Mouse (Mus musculus) heart, embryonic 16.5 days (tissue): ENCODE results near the gene Agpat2. TPM values are rescaled to one million over a fixed set of nuclear protein-coding genes. Genes with fewer than 3 reads are reported as not detected.

Experiments
- ATAC-seq: fragments of 200-750 bp; cut with Nextera tagmentation; replicated peaks from 2 replicates; pipeline ENCODE4 v1.8.0; 2017; ENCODE audit warnings: moderate number of reproducible peaks; ENCODE audit not compliant: insufficient read depth, low FRiP score; ENCODE audit errors: extremely low read depth
- H3K27ac ChIP-seq: fragments of 300-500 bp; sonication (generic); 2 replicates; pipeline ENCODE4 v1.5.1; 2014; ENCODE audit warnings: mild to moderate bottlenecking, low read length, control low read depth, moderate library complexity
- H3K27me3 ChIP-seq: fragments of 300-500 bp; sonication (generic); 2 replicates; pipeline ENCODE4 v1.6.1; 2014; ENCODE audit warnings: low read length, mixed read lengths; ENCODE audit not compliant: control insufficient read depth, insufficient read depth
- H3K36me3 ChIP-seq: fragments of 300-500 bp; sonication (generic); 2 replicates; pipeline ENCODE4 v1.6.1; 2014; ENCODE audit not compliant: control insufficient read depth, insufficient read depth
- H3K4me1 ChIP-seq: fragments of 300-500 bp; sonication (generic); 2 replicates; pipeline ENCODE4 v1.6.1; 2014; ENCODE audit warnings: low read length, mixed read lengths; ENCODE audit not compliant: control insufficient read depth, insufficient read depth
- H3K4me2 ChIP-seq: fragments of 300-500 bp; sonication (generic); 2 replicates; pipeline ENCODE4 v1.6.1; 2014; ENCODE audit warnings: low read depth, mild to moderate bottlenecking, control low read depth, low read length
- H3K4me3 ChIP-seq: fragments of 300-500 bp; sonication (generic); 2 replicates; pipeline ENCODE4 v1.5.1; 2014; ENCODE audit warnings: mild to moderate bottlenecking, control low read depth, low read length
- H3K9ac ChIP-seq: fragments of 300-500 bp; sonication (generic); 2 replicates; pipeline ENCODE4 v1.6.1; 2014; ENCODE audit warnings: low read length, control low read depth
- H3K9me3 ChIP-seq: fragments of 300-500 bp; sonication (generic); replicated peaks from 2 replicates; pipeline ENCODE4 v1.6.1; 2016; ENCODE audit warnings: low read length; ENCODE audit not compliant: control insufficient read depth
- WGBS: fragments of 180-500 bp; shearing (Covaris S2); extraction: QIAGEN DNeasy Blood & Tissue Kit; methylation state at CpG from one replicate; pipeline ENCODE4 v1.1.7; 2014; 5-methylcytosine and 5-hydroxymethylcytosine counted together
- polyA plus RNA-seq: library from polyadenylated mRNA; unstranded; fragments of >200 nt; fragmentation: Nextera tagmentation; extraction: Ambion mirVana; gene quantifications from 2 replicates; pipeline ENCODE4 v1.2.1, GENCODE M21; 2015

Gene Agpat2
- polyA plus RNA-seq, 1 experiment from 2014 or later: 25.9 TPM

DNA sequence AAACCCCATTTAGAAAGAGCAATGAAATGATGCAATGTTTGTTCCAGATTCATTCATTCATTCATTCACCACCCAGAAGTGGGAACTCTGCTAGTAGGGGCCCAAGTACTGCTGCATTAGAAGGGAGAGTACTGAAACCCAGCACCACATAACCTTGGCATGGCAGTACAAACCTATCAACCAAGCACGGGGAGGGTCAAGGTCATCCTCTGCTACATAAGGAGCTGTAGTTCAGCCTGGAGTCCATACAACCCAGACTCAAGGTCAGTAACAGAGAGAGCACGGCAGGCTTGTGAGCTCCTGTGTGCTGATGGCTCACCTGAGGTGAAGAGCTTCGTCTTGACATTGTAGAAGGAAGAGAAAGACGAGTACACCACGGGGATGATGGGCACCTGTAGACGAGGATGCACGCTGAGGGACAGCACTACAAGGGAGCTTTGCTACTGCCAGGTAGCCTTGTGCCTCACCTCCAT, 9.7 kb downstream of the Agpat2 start:
- 75% methylated on average over 7 of the region's 7 CpGs for WGBS
- no peak overlapping the region for H3K9ac ChIP-seq
- H3K36me3 ChIP-seq: peaks cover 16% of the 10 kb centered on the region
- no peaks in the 10 kb centered on the region for H3K9me3 ChIP-seq
- H3K4me3 ChIP-seq: no peak overlapping the region
- 0 out of 2 replicates have a peak, but pooled peaks have one; percentile 0 for ATAC-seq
- H3K27me3 ChIP-seq: no peaks in the 10 kb centered on the region
- no peak overlapping the region for H3K27ac ChIP-seq
- H3K4me1 ChIP-seq: peaks cover 7% of the 10 kb centered on the region
- H3K4me2 ChIP-seq: no peak overlapping the region

DNA sequence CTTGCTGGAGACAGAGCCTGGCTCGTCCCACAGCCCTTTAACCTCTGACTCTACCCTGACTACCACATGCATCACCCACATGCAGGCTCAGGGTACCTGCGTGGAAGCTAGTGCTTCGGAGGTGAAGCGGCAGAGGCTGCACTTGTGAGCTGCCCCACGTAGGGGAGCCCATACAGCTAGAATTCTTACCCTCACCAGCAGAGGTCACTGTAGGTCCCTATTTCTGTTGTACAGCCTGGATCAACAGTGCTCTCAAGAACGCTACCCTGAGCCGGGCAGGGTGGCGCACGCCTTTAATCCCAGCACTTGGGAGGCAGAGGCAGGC, 10.2 kb downstream of the Agpat2 start:
- Histone ChIP-seq H3K27ac (no peak overlapping the region), H3K9ac (no peak overlapping the region), H3K4me3 (no peak overlapping the region), H3K4me1 (peaks cover 7% of the 10 kb centered on the region), H3K9me3 (no peaks in the 10 kb centered on the region), H3K4me2 (no peak overlapping the region), H3K36me3 (peaks cover 16% of the 10 kb centered on the region), H3K27me3 (no peaks in the 10 kb centered on the region)
- peak; percentile 2 for ATAC-seq
- WGBS: 54% methylated on average over 9 of the region's 9 CpGs

DNA sequence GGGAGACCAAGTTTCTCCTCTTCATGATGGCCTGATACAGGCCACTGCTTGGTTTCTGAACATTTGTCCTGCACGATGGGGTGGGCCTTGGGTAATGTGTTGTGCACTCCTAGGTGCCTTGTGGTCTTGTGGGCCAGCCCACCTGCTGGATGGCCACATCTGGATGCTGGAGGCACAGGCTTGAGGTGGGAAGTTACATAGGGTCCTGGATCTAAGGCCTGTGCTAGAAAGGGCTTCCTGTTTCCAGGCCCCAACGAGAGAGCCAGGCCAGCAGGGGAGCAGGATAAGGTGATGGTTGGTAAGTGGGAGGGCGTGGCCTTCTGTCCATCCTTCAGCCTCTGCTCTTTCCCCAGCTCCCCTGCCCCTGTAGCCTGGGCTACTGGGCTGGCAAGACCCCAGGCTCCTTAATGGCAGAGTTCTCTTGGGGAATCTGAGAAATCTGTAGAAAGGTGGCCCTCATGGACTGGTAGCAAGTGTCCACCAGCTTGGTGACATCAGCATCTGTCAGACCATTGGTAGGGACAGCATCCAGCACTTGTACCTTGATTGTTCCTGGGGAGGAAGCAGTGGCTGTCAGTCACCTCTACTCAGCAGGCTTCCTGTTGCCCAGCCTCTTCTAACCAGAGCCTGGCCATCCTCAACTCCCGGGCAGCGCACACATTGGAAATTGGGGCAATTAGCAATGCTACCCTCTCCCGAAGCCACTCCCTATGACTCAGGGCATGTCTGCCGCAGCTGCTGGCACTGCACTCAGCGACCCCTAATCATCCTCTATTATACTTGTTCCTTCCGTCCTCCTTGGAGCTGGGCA, 10.8 kb downstream of the Agpat2 start:
- Histone ChIP-seq H3K9me3 (no peaks in the 10 kb centered on the region), H3K4me2 (no peak overlapping the region), H3K4me1 (peaks cover 8% of the 10 kb centered on the region), H3K27me3 (no peaks in the 10 kb centered on the region), H3K9ac (no peak overlapping the region), H3K27ac (no peak overlapping the region; the same call in 1 of the 2 replicates), H3K36me3 (peaks cover 16% of the 10 kb centered on the region), H3K4me3 (no peak overlapping the region)
- peak; percentile 1; the same call in 1 of the 2 replicates for ATAC-seq
- 67% methylated on average over 9 of the region's 9 CpGs for WGBS

DNA sequence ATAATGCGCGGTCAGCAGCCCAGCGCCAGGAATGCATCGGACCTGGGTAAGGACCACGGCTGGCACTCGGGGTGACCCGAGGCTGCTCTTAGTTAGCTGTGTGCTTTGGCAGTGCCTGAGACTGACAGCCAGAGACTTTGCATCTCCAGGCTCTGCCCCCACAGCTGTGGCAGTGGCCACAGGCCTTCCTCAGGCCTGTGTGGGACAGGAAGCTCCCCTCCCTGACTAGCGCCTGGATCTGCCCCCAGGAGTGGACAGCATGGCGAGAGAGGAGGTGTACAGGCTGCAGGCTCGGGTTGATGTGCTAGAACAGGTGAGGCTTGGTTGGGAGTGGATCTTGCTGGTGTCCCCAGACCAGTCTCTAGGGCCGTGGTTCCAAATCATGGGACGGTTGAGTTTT, 12.8 kb downstream of the Agpat2 start:
- WGBS: 80% methylated on average over 12 of the region's 12 CpGs
- ATAC-seq: no peak
- Histone ChIP-seq H3K4me1 (peaks cover 17% of the 10 kb centered on the region), H3K36me3 (peaks cover 16% of the 10 kb centered on the region), H3K4me2 (no peak overlapping the region), H3K27ac (no peak overlapping the region), H3K27me3 (no peaks in the 10 kb centered on the region; the same call in 1 of the 2 replicates), H3K9me3 (no peaks in the 10 kb centered on the region), H3K4me3 (no peak overlapping the region), H3K9ac (peak overlapping the region; percentile 34; the same call in 1 of the 2 replicates)

DNA sequence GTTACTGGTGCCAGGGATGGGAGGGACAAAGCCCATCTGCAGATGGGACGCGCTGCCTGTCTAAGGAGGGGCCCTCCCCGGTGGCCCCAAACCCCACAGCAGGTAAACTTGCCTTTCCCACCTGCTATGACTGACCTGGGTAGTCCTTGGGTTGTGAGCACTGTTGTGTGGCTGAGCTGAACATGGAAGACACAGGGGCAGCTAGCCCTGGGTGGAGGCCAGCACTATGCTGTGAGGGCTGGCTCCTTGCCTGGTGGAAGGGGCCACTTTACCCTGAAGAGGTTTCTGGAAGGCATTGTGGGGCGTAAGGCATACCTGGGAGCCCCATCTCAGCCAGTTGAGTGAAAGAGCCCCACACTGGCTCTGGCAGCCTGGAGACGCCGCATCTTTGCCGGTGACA, 13.3 kb downstream of the Agpat2 start:
- peaks cover 19% of the 10 kb centered on the region for H3K4me1 ChIP-seq
- no peaks in the 10 kb centered on the region for H3K9me3 ChIP-seq
- 85% methylated on average over 7 of the region's 7 CpGs for WGBS
- H3K36me3 ChIP-seq: peaks cover 16% of the 10 kb centered on the region
- peak overlapping the region; percentile 81; the same call in 1 of the 2 replicates for H3K4me2 ChIP-seq
- H3K9ac ChIP-seq: peak overlapping the region; percentile 34; the same call in 1 of the 2 replicates
- no peak overlapping the region; the same call in 1 of the 2 replicates for H3K27ac ChIP-seq
- no peaks in the 10 kb centered on the region; the same call in 1 of the 2 replicates for H3K27me3 ChIP-seq
- peak overlapping the region; percentile 13; the same call in 1 of the 2 replicates for H3K4me3 ChIP-seq
- no peak for ATAC-seq

DNA sequence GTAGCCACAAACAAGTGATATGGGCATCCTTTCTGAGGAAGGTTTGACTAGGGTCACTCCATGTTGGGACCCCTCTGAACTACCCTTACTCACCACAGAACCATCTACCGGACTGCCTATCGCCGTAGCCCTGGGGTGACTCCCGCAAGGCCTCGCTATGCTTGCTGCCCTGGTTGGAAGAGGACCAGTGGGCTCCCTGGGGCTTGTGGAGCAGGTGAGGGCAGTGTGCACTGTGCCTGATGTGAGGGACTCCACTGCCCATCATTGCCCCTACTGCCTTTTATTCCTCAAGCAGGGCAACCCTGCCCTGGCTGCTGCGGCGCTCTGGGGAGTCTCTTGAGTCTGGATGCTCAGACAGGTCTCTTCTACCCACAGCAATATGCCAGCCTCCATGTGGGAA, 13.9 kb downstream of the Agpat2 start:
- Histone ChIP-seq H3K4me3 (peak overlapping the region; percentile 73), H3K4me1 (peaks cover 19% of the 10 kb centered on the region), H3K9ac (peak overlapping the region; percentile 34; the same call in 1 of the 2 replicates), H3K4me2 (peak overlapping the region; percentile 81), H3K36me3 (peaks cover 16% of the 10 kb centered on the region), H3K27me3 (no peaks in the 10 kb centered on the region; the same call in 1 of the 2 replicates), H3K27ac (peak overlapping the region; percentile 10; the same call in 1 of the 2 replicates), H3K9me3 (no peaks in the 10 kb centered on the region)
- WGBS: 86% methylated on average over 7 of the region's 7 CpGs
- no peak for ATAC-seq

DNA sequence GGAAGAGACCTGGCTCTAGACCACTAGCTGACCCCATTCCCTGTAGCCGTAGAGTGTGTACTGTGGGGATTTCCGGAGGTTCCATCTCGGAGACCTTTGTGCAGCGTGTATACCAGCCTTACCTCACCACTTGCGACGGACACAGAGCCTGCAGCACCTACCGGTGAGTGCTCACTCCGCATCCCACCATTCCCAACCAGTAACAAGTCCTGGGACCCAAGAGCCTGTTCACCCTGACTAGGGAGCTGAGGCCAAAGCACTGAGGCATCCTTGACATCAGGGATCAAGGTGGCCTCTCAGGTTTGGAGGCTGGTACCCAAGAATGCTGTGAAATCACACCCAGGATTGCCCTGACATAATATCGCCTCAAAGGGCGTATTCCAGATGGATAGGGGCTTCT, 14.9 kb downstream of the Agpat2 start:
- Histone ChIP-seq H3K36me3 (peaks cover 10% of the 10 kb centered on the region), H3K9ac (peak overlapping the region; percentile 83), H3K27ac (peak overlapping the region; percentile 81; the same call in 1 of the 2 replicates), H3K27me3 (no peaks in the 10 kb centered on the region; the same call in 1 of the 2 replicates), H3K9me3 (no peaks in the 10 kb centered on the region), H3K4me2 (peak overlapping the region; percentile 81), H3K4me1 (peaks cover 19% of the 10 kb centered on the region), H3K4me3 (peak overlapping the region; percentile 73)
- 81% methylated on average over 10 of the region's 10 CpGs for WGBS
- ATAC-seq: no peak

DNA sequence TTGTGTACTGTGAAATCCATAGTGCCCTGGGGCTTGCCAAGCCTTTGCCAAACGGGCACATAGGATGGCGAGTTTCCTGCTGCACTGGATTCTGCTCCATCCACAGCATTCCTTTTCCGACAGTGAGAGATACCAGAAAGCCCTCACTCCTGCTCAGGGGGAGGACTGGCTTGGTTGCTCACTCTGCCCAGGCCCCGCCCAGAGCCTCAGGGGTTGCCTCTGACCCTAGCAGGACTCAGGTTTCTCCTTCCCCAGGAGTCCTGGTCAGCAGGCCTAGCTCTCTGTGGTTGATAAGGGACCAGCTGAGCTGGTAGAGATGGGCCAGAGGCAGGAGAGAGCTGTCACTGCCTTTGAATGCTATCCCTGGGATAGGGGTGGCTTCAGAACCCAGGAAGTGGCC, 15.6 kb downstream of the Agpat2 start:
- no peak for ATAC-seq
- whole genome bisulfite sequencing: 31% methylated on average over 4 of the region's 4 CpGs
- peak overlapping the region; percentile 73 for H3K4me3 ChIP-seq

DNA sequence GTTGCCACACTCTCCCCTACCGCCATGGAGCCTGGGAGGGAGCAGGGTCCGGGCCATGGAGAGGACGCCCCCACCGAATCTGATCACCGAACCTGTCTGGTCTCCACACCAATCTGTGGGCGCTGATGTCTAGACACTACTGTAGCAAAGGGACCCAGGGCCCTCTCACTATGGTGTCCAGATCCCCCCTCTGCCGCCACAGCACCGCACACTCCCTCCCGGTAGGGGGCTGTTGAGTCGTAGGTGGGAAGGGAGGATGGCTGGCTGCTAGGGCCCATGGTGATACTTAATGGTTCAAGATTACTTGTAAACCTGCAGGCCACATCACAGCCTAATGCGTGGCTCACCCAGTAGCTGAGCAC, 17.2 kb downstream of the Agpat2 start:
- H3K4me1 ChIP-seq: peaks cover 24% of the 10 kb centered on the region
- H3K9me3 ChIP-seq: no peaks in the 10 kb centered on the region
- peak overlapping the region; percentile 81 for H3K4me2 ChIP-seq
- H3K36me3 ChIP-seq: peaks cover 3% of the 10 kb centered on the region; the same call in 1 of the 2 replicates
- no peak; the same call in 1 of the 2 replicates for ATAC-seq
- peak overlapping the region; percentile 73 for H3K4me3 ChIP-seq
- H3K27me3 ChIP-seq: no peaks in the 10 kb centered on the region; the same call in 1 of the 2 replicates
- peak overlapping the region; percentile 81 for H3K27ac ChIP-seq
- WGBS: 4% methylated on average over 11 of the region's 11 CpGs
- peak overlapping the region; percentile 83 for H3K9ac ChIP-seq

More for the DNA sequence above, 15.6 kb downstream of the Agpat2 start:
- H3K9me3 ChIP-seq: no peaks in the 10 kb centered on the region
- H3K27ac ChIP-seq: peak overlapping the region; percentile 81
- H3K27me3 ChIP-seq: no peaks in the 10 kb centered on the region; the same call in 1 of the 2 replicates
- peaks cover 7% of the 10 kb centered on the region for H3K36me3 ChIP-seq
- H3K4me1 ChIP-seq: peaks cover 19% of the 10 kb centered on the region
- peak overlapping the region; percentile 81 for H3K4me2 ChIP-seq
- H3K9ac ChIP-seq: peak overlapping the region; percentile 83
